Mouse (Mus musculus) bone marrow, adult 2 months (tissue): ENCODE measurements at regions not wholly inside any gene's neighbourhood (a gene's known extent, or its start where the extent isn't known, plus 50 kb on each side); places are given as distances from the start of the nearest gene placed in this dataset.

Experiments used
- H3K27ac ChIP-seq: fragments of 200-500 bp; 2 replicates; pipeline ENCODE4 v1.5.1; 2012; ENCODE audit warnings: low read depth, mild to moderate bottlenecking, control low read depth, inconsistent platforms, low read length; ENCODE audit not compliant: control insufficient read depth, poor library complexity, insufficient read depth
- H3K4me1 ChIP-seq: fragments of 200-500 bp; 2 replicates; pipeline ENCODE4 v1.6.1; 2011; ENCODE audit warnings: low read length; ENCODE audit not compliant: control insufficient read depth, insufficient read depth
- H3K4me3 ChIP-seq: fragments of 200-500 bp; replicated peaks from 2 replicates; pipeline ENCODE3; 2011; ENCODE audit warnings: mild to moderate bottlenecking, low read depth, low read length, control low read depth; ENCODE audit not compliant: control insufficient read depth
- CTCF ChIP-seq: fragments of 200-500 bp; IDR thresholded peaks from 2 replicates; pipeline ENCODE4 v1.5.1; 2011; ENCODE audit warnings: low read length, control low read depth; ENCODE audit not compliant: control insufficient read depth, insufficient read depth
- POLR2A ChIP-seq: fragments of 200-500 bp; IDR thresholded peaks from 2 replicates; pipeline ENCODE4 v1.6.1; 2011; ENCODE audit warnings: low read depth, mild to moderate bottlenecking, control low read depth, low read length, borderline replicate concordance; ENCODE audit not compliant: control insufficient read depth
- WGBS: fragments of 180-500 bp; shearing (Covaris S2); methylation state at CpG from one replicate; pipeline ENCODE4 v1.1.7; 2018; 5-methylcytosine and 5-hydroxymethylcytosine counted together

DNA sequence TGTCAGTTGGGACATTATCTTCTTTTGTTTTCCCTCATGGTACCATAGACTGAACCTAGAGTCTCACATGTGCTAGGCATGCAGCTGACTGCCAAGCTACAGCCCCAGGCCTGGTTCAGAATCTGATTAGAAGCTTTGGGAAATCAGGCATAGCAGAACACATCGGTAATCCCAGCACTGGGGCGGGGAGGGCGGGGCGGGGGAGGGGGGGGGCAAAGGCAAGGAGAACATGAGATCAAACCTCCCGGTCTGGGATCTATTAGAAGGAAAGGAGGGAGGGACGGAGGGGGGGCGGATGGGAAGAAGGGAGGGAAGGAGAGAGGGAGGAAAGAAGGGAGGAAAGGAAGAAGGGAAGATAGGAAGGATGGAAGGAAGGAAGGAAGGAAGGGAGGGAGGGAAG, 617.5 kb downstream of the Epha4 start:
- WGBS: 73% methylated on average over 5 of the region's 7 CpGs
- H3K27ac ChIP-seq: no peak overlapping the region
- no peak overlapping the region for H3K4me3 ChIP-seq
- TF ChIP-seq CTCF (no peak), POLR2A (no peak)
- no peaks in the 10 kb centered on the region for H3K4me1 ChIP-seq

DNA sequence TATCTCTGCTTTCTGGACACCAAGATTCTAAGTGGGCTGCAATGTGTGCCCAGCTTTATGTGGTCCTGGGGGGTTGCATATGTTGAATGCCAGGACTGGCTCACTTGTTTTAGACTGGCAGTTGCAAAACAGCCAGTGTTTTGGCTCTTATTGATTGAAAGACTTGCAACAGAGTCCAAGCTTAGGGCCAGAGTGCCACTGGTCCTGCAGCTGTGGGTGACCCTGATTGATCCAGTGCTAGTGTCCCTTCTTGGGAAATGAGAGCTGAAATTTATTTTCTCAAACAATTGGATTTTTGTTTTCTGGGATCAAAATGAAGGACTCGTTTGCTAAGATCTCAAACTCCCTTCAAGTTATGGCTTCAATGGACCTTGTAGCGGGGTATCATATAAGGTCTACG, 603.4 kb downstream of the Epha4 start:
- WGBS: 84% methylated on average over 3 of the region's 3 CpGs
- TF ChIP-seq POLR2A: no peak
- TF ChIP-seq CTCF: no peak
- H3K27ac ChIP-seq: no peak overlapping the region
- no peaks in the 10 kb centered on the region for H3K4me1 ChIP-seq
- H3K4me3 ChIP-seq: no peak overlapping the region

DNA sequence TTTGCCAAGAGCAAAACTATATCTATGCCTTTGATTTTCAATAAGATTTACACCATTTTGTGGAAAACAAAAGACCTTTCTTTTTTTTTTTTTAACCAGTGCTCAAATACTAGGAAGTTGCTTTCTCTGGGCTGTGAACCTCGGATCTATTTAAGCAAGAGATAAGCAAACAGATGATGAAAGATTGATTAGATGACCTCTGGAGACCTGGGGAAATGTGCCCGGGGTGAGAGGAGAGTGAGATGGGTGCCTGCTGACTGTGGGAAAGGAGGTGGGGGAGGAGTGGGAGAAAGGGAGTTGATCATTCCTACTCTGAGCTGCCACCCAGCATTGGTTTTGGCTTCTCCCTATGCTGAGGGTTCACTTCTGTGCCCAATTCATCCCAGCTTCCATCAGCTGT, 595.3 kb downstream of the Epha4 start:
- Histone ChIP-seq H3K27ac (no peak overlapping the region), H3K4me1 (no peaks in the 10 kb centered on the region), H3K4me3 (no peak overlapping the region)
- TF ChIP-seq CTCF (no peak), POLR2A (no peak)
- 36% methylated on average over 2 of the region's 2 CpGs for WGBS

DNA sequence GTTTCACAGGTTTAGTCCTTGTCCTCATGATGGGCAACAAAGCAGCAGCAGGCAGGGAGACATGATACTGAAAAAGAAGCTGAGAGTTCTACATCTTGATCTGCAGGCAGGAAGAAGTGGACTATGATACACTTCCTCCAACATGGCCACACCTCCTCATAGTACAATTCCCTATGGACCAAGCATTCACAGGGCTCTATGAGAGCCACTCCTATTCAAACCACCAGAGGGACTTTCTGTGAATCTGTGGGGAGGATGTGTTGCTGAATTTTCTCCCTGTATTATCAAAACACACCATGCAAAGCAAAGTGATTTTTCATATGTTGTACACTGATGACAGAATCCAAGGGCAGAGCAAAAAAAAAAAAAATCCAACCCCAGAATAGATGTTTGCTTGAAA, 594.3 kb downstream of the Epha4 start:
- no peak for TF ChIP-seq POLR2A
- TF ChIP-seq CTCF: no peak
- no peak overlapping the region for H3K27ac ChIP-seq
- no peaks in the 10 kb centered on the region for H3K4me1 ChIP-seq
- H3K4me3 ChIP-seq: no peak overlapping the region

DNA sequence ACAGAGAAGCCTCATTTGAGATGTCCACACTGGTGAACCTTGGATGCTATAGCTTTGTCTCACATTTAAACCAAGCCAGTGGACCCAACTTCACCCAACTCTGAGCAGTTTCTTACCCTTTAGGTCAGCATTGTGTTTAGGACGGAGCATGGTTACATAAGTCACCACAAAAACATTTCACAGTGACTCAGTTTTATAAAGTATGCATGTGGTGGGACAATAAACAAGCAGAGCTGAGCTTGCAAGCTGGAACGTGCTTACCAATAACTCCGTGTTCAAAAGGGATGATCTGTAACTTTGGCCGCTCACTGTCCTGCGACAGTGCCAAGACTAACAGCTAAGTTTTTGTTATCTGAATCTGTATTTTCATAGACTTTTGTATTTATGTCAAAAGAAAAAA, 587.8 kb downstream of the Epha4 start:
- no peak overlapping the region for H3K27ac ChIP-seq
- 80% methylated on average over 5 of the region's 5 CpGs for WGBS
- H3K4me1 ChIP-seq: no peaks in the 10 kb centered on the region
- H3K4me3 ChIP-seq: no peak overlapping the region
- TF ChIP-seq CTCF: no peak
- TF ChIP-seq POLR2A: no peak

DNA sequence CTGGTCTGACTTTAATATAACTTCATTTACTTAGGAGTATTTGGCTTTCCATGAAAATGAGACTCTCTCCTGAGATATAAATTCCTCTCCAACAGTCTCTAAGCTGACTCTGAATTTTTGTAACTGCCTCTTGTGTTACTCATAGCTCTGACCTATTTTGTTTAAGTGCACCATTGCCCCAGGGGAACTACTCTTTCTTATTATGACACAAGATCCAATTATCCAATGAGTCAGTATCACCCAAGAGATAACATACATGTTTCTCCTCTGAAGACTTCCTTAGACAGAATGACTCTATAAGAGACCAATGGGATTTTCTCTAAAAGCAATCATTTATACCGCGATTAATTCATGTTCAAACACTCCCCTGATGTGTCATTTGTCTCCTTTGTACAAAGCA, 586.9 kb downstream of the Epha4 start:
- 81% methylated on average over 2 of the region's 2 CpGs for WGBS
- TF ChIP-seq CTCF (no peak), POLR2A (no peak)
- H3K4me3 ChIP-seq: no peak overlapping the region
- no peaks in the 10 kb centered on the region for H3K4me1 ChIP-seq
- H3K27ac ChIP-seq: no peak overlapping the region

DNA sequence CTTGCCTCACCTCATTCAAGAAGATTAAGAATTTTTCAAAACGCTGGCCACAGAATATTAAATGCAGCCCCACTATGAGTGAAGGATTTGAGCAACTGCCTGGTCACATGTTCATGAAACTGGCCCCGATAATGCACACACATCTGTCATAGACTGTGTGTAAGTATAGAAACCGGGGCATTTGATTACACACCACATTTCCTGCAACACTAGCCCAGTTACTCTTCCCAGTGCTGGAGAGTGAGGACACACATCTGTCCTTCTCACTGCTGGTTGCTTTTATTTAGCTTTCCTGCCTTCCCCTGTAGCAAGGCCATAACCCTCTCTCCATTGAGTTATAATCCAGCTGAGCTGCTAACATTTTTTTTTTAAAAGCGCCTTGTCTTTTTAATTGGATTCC, 581.4 kb downstream of the Epha4 start:
- Histone ChIP-seq H3K4me3 (no peak overlapping the region), H3K27ac (no peak overlapping the region), H3K4me1 (no peaks in the 10 kb centered on the region)
- 67% methylated on average over 4 of the region's 4 CpGs for WGBS
- no peak for TF ChIP-seq POLR2A
- no peak for TF ChIP-seq CTCF

DNA sequence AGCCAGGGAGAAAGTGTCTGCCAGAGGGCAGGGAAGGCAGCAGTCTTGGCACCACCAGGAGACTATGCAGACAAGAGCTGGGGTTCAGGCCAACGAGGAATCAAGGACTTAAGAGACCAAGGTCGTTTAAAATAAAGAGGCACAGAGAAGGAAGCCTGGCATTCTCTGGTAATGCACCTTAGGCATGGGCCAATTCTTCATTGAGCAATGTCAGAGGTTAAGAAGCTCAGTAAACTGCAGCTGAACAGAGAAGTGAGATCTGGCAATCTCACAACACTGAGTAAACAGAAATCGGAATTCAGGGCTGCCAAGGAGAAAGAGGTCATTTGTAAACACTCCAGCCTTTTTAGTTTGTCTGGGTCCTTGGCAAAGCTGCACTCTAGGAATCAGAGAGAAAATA, 572.2 kb downstream of the Epha4 start:
- Histone ChIP-seq H3K4me3 (no peak overlapping the region), H3K4me1 (no peaks in the 10 kb centered on the region), H3K27ac (no peak overlapping the region)
- TF ChIP-seq POLR2A: no peak
- 49% methylated on average over 3 of the region's 3 CpGs for whole genome bisulfite sequencing

DNA sequence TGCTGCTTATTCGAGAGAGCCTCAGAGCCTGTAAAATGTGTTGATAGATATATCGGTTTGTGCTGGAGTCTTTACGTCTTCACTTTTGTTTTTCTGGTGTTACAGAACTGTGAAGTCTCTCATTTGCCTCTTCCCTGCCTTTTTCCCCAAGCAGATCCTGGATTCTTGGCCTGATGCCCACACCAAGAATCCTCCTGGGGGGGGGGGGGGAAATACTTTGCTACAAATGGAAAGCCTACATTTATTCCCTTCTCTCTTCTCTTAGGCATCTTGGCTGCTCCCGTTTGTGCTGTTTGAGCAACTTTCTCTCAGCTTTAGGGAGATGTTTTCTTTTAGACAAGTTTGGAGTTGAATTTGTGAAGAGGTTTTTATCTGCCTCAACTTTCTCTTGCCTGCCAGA, 570.8 kb downstream of the Epha4 start:
- WGBS: 83% methylated on average over 4 of the region's 4 CpGs
- H3K27ac ChIP-seq: no peak overlapping the region
- H3K4me3 ChIP-seq: no peak overlapping the region
- TF ChIP-seq CTCF (no peak), POLR2A (no peak)
- no peaks in the 10 kb centered on the region for H3K4me1 ChIP-seq

DNA sequence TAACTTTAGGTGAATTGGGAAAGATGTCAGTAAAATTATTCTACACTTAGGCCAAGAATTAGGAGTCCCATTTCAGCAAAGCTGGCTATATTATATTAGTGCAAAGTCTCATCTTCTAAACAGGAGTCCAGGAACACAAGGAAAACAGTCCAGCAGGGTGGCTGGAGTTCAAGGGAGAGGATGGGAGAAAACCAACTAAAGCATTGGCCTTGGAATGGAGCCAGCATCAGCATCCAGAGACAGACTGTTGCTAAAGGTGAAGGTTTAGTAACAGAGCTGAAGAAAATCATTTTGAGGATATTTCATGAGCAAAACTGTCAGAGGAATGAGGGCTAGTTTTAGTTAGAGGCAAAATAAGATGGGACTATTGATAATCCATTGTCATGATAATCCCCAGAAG, 559.9 kb downstream of the Epha4 start:
- Histone ChIP-seq H3K4me1 (no peaks in the 10 kb centered on the region), H3K27ac (no peak overlapping the region), H3K4me3 (no peak overlapping the region)
- no peak for TF ChIP-seq POLR2A
- TF ChIP-seq CTCF: no peak
